Mouse (Mus musculus): ENCODE measurements around the gene Gm3045.

DNA sequence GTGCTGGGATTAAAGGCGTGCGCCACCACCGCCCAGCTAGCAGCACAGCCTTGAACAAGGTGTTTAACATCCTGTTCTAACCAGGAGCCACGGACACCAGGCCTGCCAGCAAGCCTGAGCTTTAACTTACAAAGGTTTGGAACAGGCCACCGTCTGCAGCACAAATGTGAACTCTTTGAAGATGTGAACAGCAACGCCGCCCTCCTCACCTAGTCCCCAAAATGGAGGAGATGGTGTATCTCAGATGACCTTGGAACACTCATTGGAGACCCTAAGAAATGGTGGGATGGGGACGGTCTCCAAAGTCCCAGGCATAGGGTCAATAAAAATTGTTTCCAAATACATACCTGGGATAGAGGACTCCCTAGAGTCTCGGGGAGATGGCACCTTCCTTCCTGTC, 46.3 kb downstream of the Gm3045 start:
- TF ChIP-seq ETS1 (conservative IDR thresholded peaks at IDR 0.05; ENCODE audit: low read depth, low read length) (no peak), USF1 (IDR thresholded peaks at IDR 0.05; ENCODE audit: low read depth, low read length) (no peak), CTCF (conservative IDR thresholded peaks at IDR 0.05 in 1 of 2, IDR thresholded peaks at IDR 0.05 in 1 of 2; ENCODE audit: low read depth in 2 of 2, low read length in 2 of 2) (no peak), POLR2A (IDR thresholded peaks at IDR 0.05; ENCODE audit: low read depth, low read length) (no peak), E2F4 (IDR thresholded peaks at IDR 0.05; ENCODE audit: insufficient replicate concordance, low read depth, low read length) (no peak), MAZ (IDR thresholded peaks at IDR 0.05; ENCODE audit: low read depth, low read length) (no peak), USF2 (conservative IDR thresholded peaks at IDR 0.05; ENCODE audit: low read depth, low read length) (no peak), EP300 (IDR thresholded peaks at IDR 0.05; ENCODE audit: low read length) (no peak)
